Mouse (Mus musculus) liver, adult 2 months (tissue): ENCODE results near the gene Ddost. TPM values are rescaled to one million over a fixed set of nuclear protein-coding genes. Genes with fewer than 3 reads are reported as not detected.

Source experiments
- DNase-seq: peaks from one replicate; pipeline ENCODE4 v3.0.0-alpha.2; 2011; ENCODE audit warnings: low read depth, low spot score; ENCODE audit errors: extremely low read depth
- H3K27ac ChIP-seq: fragments of 200-500 bp; replicated peaks from 2 replicates; pipeline ENCODE4 v1.5.1; 2012; ENCODE audit warnings: low read depth, mild to moderate bottlenecking, control low read depth, inconsistent platforms, low read length; ENCODE audit not compliant: insufficient read depth
- H3K27me3 ChIP-seq: fragments of 200-500 bp; 2 replicates; pipeline ENCODE4 v1.6.1; 2012; ENCODE audit warnings: mild to moderate bottlenecking, moderate library complexity, low read length, inconsistent platforms; ENCODE audit not compliant: control insufficient read depth, insufficient read depth
- H3K36me3 ChIP-seq: fragments of 200-500 bp; 2 replicates; pipeline ENCODE4 v1.6.1; 2012; ENCODE audit warnings: low read length, inconsistent platforms; ENCODE audit not compliant: control insufficient read depth, insufficient read depth
- H3K4me1 ChIP-seq: fragments of 200-500 bp; 2 replicates; pipeline ENCODE4 v1.6.1; 2011; ENCODE audit warnings: low read length; ENCODE audit not compliant: control insufficient read depth, insufficient read depth
- H3K4me3 ChIP-seq: fragments of 200-500 bp; 2 replicates; pipeline ENCODE4 v1.5.1; 2011; ENCODE audit warnings: low read depth, mild to moderate bottlenecking, control low read depth, low read length, moderate library complexity; ENCODE audit not compliant: insufficient read depth
- H3K79me2 ChIP-seq: fragments of 200-500 bp; 2 replicates; pipeline ENCODE4 v1.6.1; 2012; ENCODE audit warnings: inconsistent platforms, mild to moderate bottlenecking, low read length, moderate library complexity; ENCODE audit not compliant: control insufficient read depth, insufficient read depth
- H3K9ac ChIP-seq: fragments of 200-500 bp; 2 replicates; pipeline ENCODE4 v1.6.1; 2012; ENCODE audit warnings: low read depth, mild to moderate bottlenecking, control low read depth, inconsistent platforms, low read length
- CTCF ChIP-seq: fragments of 200-500 bp; IDR thresholded peaks from 2 replicates; pipeline ENCODE4 v1.5.1; 2011; ENCODE audit warnings: low read depth, low read length, control low read depth
- POLR2A ChIP-seq: fragments of 200-500 bp; IDR thresholded peaks from 2 replicates; pipeline ENCODE4 v1.6.1; 2011; ENCODE audit warnings: low read length, control low read depth; ENCODE audit not compliant: insufficient read depth; ENCODE audit errors: extremely low read depth
- WGBS: fragments of 180-500 bp; shearing (Covaris S2); methylation state at CpG from one replicate; pipeline ENCODE4 v1.1.7; 2018; 5-methylcytosine and 5-hydroxymethylcytosine counted together
- polyA plus RNA-seq: library from polyadenylated mRNA; depleted of rRNA; stranded (reverse); fragments of >200 nt; gene quantifications from 2 replicates; pipeline ENCODE4 v1.2.3, GENCODE M21; 2012
- total RNA-seq: library from RNA; depleted of rRNA; stranded (reverse); fragments of >200 nt; gene quantifications from 2 replicates; pipeline ENCODE4 v1.2.3, GENCODE M21; 2014

Ddost gene
- total and polyA plus RNA-seq, 2 experiments = 93.9 to 145 TPM

DNA sequence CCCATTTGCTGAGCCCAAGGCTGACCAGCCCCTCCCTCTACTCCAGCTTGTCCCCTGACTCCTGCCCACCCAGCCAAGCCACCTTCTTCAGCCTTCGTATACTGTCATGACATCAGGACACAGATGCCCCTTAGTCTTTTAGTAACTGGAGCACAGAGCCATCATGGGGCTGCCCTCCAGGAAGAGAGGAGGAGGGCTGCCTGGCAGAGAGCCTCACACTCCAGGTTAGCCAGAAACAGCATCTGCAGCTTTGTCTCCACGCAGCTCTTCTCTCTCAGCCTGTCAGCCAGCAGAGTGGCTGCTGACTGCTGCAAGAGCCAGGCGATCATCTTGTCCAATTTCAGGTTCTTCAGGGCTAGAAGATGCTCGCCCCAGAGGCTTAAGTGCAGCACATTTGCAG is 9.3 kb downstream of the Ddost start:
- H3K27me3 ChIP-seq = no peaks in the 10 kb centered on the region
- 95% methylated on average over 4 of the region's 4 CpGs for whole genome bisulfite sequencing

DNA sequence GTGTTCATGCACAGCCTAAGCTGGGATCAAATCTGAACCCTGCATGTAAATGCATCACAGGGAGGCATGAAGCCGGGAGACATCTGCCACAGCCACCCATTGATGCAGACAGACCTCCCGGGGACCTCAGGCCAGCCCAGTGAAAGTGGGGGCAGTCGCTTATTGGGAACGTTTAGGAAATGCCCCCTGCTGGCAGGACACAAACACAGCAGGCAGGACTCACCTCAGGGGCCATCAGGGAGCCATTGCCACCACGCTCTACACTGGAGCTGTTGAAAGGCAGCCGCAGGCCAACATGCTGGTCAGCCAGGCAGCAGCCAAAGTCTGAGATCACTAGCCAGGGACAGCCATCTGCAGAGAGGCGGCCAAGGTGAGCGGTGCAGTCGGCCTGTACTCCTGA is 11.3 kb downstream of the Ddost start:
- Histone ChIP-seq H3K4me1 (peaks cover 5% of the 10 kb centered on the region; the same call in 1 of the 2 replicates), H3K36me3 (peaks cover 16% of the 10 kb centered on the region), H3K9ac (no peak overlapping the region), H3K27me3 (no peaks in the 10 kb centered on the region), H3K27ac (no peak overlapping the region), H3K4me3 (no peak overlapping the region), H3K79me2 (peaks cover 2% of the 10 kb centered on the region; the same call in 1 of the 2 replicates)
- no peak for DNase-seq
- 76% methylated on average over 9 of the region's 9 CpGs for WGBS
- TF ChIP-seq CTCF = peak; percentile 66
- TF ChIP-seq POLR2A = no peak

More for the DNA sequence above, 9.3 kb downstream of the Ddost start:
- TF ChIP-seq POLR2A (no peak), CTCF (no peak)
- no peak overlapping the region for H3K9ac ChIP-seq
- no peak overlapping the region for H3K4me3 ChIP-seq
- peaks cover 2% of the 10 kb centered on the region; the same call in 1 of the 2 replicates for H3K79me2 ChIP-seq
- peaks cover 16% of the 10 kb centered on the region for H3K36me3 ChIP-seq
- DNase-seq = no peak
- no peak overlapping the region for H3K27ac ChIP-seq
- H3K4me1 ChIP-seq = no peaks in the 10 kb centered on the region; the same call in 1 of the 2 replicates

DNA sequence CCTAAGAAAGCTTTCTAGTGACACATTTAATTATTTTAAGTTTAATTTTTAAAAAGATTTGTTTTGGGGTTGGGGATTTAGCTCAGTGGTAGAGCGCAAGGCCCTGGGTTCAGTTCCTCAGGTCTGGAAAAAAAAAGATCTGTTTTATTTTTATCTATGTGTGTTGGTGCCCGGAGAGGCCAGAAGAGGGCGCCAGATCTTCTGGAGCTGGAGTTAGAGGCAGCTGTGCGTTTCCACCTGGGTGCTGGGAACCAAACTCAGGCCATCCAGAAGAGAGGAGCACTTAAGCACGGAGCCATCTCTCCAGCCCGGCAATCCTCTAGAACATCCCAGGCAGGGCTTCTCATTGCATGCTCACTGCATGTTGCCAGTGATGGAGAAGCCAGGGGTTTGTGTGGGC is 11.8 kb downstream of the Ddost start:
- DNase-seq = no peak
- no peak overlapping the region for H3K27ac ChIP-seq
- H3K9ac ChIP-seq = no peak overlapping the region
- no peak overlapping the region for H3K4me3 ChIP-seq
- WGBS = 96% methylated on average over 6 of the region's 6 CpGs
- H3K79me2 ChIP-seq = peaks cover 2% of the 10 kb centered on the region; the same call in 1 of the 2 replicates
- H3K36me3 ChIP-seq = peaks cover 16% of the 10 kb centered on the region
- peaks cover 5% of the 10 kb centered on the region; the same call in 1 of the 2 replicates for H3K4me1 ChIP-seq
- no peaks in the 10 kb centered on the region for H3K27me3 ChIP-seq
- TF ChIP-seq POLR2A (no peak), CTCF (peak; percentile 44)

DNA sequence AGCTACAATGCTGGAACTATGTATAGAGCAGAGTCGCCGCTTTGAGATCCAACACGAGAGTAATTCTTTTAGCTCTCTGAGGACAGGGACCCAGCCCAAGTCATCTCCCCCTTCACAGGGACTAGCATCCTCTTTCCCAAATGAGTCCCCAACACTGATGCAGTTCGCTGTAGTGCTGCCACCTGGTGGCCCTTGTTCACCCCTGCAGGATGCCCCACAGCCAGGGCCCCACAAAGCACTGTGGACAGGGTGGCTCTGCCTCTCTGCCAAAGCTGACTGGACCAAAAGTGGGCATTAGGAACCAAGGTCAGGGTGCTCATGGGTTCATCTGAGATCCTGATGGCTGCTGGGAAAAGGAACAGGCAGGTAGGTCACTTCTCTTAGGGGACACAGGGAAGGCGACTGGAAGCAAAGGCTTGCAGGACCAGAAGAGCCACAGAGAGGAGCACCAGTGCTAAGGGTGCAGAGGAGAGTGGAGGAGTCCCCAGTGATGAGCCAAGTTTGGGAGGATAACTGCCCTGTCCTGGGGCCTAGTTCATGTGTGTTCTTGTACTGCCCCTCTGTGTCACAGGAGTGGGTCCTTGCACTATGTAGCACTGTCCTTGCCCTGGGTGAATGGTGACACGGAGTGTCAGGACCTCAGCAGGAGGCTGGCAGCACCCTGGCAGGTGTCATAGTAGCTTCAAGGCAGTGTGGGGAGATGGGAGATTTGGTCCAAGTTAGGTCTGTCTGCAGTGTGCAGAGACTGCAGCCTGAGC is 14.2 kb downstream of the Ddost start:
- H3K4me3 ChIP-seq = no peak overlapping the region
- peaks cover 8% of the 10 kb centered on the region for H3K4me1 ChIP-seq
- H3K9ac ChIP-seq = no peak overlapping the region
- 66% methylated on average over 6 of the region's 6 CpGs for WGBS
- no peaks in the 10 kb centered on the region for H3K27me3 ChIP-seq
- H3K27ac ChIP-seq = no peak overlapping the region
- H3K79me2 ChIP-seq = peaks cover 8% of the 10 kb centered on the region
- DNase-seq = no peak
- peaks cover 9% of the 10 kb centered on the region; the same call in 1 of the 2 replicates for H3K36me3 ChIP-seq
- TF ChIP-seq CTCF = peak; percentile 86
- TF ChIP-seq POLR2A = no peak

DNA sequence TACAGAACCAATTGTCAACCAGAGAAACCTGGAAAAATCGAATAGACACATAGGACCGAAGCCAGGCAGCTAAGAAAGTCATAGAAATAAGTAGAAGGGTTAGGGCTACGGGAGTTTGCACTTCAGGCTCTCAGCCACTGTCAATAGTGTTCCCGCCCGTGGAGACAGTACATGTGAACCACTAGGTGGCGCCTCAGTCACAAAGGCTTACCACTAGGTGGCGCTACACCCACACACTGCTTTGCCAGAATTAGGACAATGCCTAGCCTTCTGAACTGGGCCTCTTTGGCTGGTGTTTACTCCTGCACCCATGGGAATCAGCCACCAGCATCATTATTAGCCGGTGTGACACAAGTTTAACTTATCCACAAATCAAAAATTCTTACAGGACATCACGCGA is 15.0 kb downstream of the Ddost start:
- Histone ChIP-seq H3K79me2 (peaks cover 8% of the 10 kb centered on the region), H3K9ac (no peak overlapping the region), H3K27ac (no peak overlapping the region), H3K4me3 (no peak overlapping the region; the same call in 1 of the 2 replicates), H3K27me3 (no peaks in the 10 kb centered on the region), H3K36me3 (peaks cover 9% of the 10 kb centered on the region; the same call in 1 of the 2 replicates), H3K4me1 (peaks cover 14% of the 10 kb centered on the region)
- WGBS = 25% methylated on average over 10 of the region's 10 CpGs
- DNase-seq = peak; percentile 80
- peak; percentile 100 for TF ChIP-seq CTCF
- TF ChIP-seq POLR2A = no peak

DNA sequence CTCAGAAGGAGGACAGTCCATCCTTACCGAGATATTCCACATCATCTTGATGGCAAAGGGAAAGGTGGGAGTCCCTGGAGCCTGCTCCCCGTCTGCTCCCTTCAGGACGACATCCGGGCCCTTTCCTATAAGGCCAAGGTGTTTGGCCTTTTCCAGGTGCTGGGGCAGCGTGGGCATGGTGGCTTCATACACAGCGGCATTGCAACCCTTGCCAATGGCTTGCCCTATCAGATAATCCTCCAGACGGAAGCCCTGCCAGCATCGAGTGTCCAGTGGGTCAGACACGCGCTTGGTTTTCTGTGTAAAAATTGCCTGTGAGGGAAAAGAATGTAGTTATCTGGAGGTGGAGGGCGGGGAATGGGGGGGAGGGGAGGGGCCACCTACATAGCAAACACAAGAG is 16.2 kb downstream of the Ddost start:
- 81% methylated on average over 11 of the region's 11 CpGs for whole genome bisulfite sequencing
- no peak overlapping the region for H3K27ac ChIP-seq

More for the DNA sequence above, 16.2 kb downstream of the Ddost start:
- Histone ChIP-seq H3K27me3 (no peaks in the 10 kb centered on the region), H3K4me1 (peaks cover 15% of the 10 kb centered on the region), H3K79me2 (peaks cover 8% of the 10 kb centered on the region), H3K4me3 (no peak overlapping the region), H3K9ac (no peak overlapping the region), H3K36me3 (peaks cover 9% of the 10 kb centered on the region; the same call in 1 of the 2 replicates)
- DNase-seq = no peak
- TF ChIP-seq CTCF = no peak
- TF ChIP-seq POLR2A = no peak
